8 mouse cellular contexts compared by ENCODE assay signal in the genomic region with DNA sequence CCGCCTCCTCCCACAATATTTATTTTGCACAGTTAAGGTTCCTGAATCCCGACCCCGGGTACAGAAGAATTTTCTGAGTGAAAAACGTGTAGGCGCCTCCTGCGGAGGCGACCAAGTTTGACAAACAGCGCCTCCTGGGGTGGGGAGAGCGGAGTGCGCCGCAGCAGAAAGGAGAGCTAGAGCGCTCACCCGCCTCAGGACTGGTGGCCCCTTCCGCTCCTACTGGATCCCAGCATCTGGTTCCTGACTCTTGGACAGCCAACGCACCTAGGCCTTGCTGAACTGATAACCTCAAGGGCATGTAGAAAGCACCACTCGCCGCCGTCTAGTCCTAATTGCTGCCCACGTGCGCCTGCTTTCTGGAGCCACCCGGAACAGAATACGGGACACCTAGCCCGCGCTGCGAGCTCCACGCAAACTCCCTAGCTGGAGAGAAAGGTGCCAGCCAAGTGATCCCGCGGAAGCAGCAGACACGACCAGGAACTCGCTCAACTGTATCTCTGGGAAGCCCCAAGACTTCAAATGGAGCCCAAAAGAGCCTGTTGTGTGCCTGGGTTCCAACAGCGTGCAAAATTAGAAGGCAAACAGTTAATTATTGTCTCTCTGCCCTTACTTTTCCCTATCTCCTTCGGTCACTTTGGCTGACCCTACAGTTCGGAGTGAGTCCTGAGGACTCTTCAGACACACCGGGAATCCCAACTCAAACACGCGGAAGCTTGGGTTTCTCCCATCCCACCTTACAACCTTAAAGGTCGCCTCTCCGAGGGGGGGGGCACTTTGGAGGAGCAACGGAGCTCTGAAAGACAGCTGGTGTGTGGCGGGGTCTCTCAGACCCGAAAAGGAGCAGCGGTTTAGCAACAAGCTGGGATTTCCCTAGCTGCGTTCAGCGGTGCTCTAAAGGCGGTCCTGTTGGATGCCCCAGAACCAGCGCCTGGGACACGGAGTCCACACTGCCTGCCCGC. TPM values are rescaled to one million over a fixed set of nuclear protein-coding genes. Genes with fewer than 3 reads are reported as not detected.
DNase-seq lines count a peak whose midpoint lies in the region; ATAC-seq and TF ChIP-seq lines count a peak whose summit lies in the region.

No protein-coding gene starts in this region.

- no peaks in the 10 kb centered on the region for H3K9me3 ChIP-seq in hindbrain, embryonic 11.5 days (ENCODE audit: control insufficient read depth, low read length)

- H3K27me3 ChIP-seq in thymus, adult 2 months (ENCODE audit: control insufficient read depth, insufficient read depth, low read length): peaks cover 53% of the 10 kb centered on the region
- H3K27me3 ChIP-seq in hindbrain, embryonic 11.5 days (ENCODE audit: control insufficient read depth, insufficient read depth, low read length): peaks cover 68% of the 10 kb centered on the region

- ATAC-seq in hindbrain, embryonic 11.5 days (ENCODE audit: low FRiP score): no peak

- no peak overlapping the region for H3K4me3 ChIP-seq in thymus, adult 2 months (ENCODE audit: control insufficient read depth, insufficient read depth, low read length)
- peak overlapping the region; percentile 2; the same call in 1 of the 2 replicates for H3K4me3 ChIP-seq in hindbrain, embryonic 11.5 days (ENCODE audit: low read depth, low read length)

- peak; percentile 56; the same call in 1 of the 2 replicates for TF ChIP-seq CTCF in thymus, adult 2 months (IDR thresholded peaks at IDR 0.05; ENCODE audit: borderline replicate concordance, control insufficient read depth, extremely low read depth, insufficient read depth, low read length, poor library complexity)

- TF ChIP-seq POLR2A in thymus, adult 2 months (IDR thresholded peaks at IDR 0.05; ENCODE audit: control insufficient read depth, extremely low read depth, insufficient read depth, low read length, poor library complexity): no peak

- H3K4me1 ChIP-seq in thymus, adult 2 months (replicated peaks; ENCODE audit: control insufficient read depth, insufficient read depth, low read length): peaks cover 6% of the 10 kb centered on the region; the same call in 1 of the 2 replicates
- H3K4me1 ChIP-seq in hindbrain, embryonic 11.5 days (replicated peaks; ENCODE audit: control insufficient read depth, insufficient read depth, low read length): peaks cover 17% of the 10 kb centered on the region

- peak overlapping the region; percentile 25 for H3K4me2 ChIP-seq in hindbrain, embryonic 11.5 days (replicated peaks; ENCODE audit: low read depth, low read length)

- peak overlapping the region; percentile 9; the same call in 1 of the 2 replicates for H3K9ac ChIP-seq in hindbrain, embryonic 11.5 days (ENCODE audit: low read depth, low read length)

- DNase-seq in cerebellum, postnatal 10 days: peak; percentile 76 to 78
- no peak for DNase-seq in cerebellum, adult 8-10 months
- DNase-seq in thymus, adult 2 months: peak; percentile 68
- DNase-seq in thymus, adult 18-20 months: no peak
- peak; percentile 86 for DNase-seq in hindbrain, embryonic 11.5 days (ENCODE audit: low spot score)
- DNase-seq in lung, postnatal 36 days: peak; percentile 43
- peak; percentile 85 for DNase-seq in testis, postnatal 10 days (ENCODE audit: low spot score)
- no peak for DNase-seq in layer of hippocampus, adult 11-12 months (ENCODE audit: low spot score)

- 8% methylated on average over 48 of the region's 48 CpGs for WGBS in thymus, adult 2 months
- WGBS in hindbrain, embryonic 11.5 days: under 1% methylated on average over 47 of the region's 48 CpGs

- no peak overlapping the region for H3K27ac ChIP-seq in thymus, adult 2 months (ENCODE audit: control insufficient read depth, insufficient read depth, low read length)
- no peak overlapping the region for H3K27ac ChIP-seq in hindbrain, embryonic 11.5 days (ENCODE audit: low read depth, low read length)

- no peaks in the 10 kb centered on the region for H3K36me3 ChIP-seq in thymus, adult 2 months (ENCODE audit: control insufficient read depth, insufficient read depth, low read length)
- H3K36me3 ChIP-seq in hindbrain, embryonic 11.5 days (ENCODE audit: control insufficient read depth, insufficient read depth, low read length): no peaks in the 10 kb centered on the region

RNA-seq across cellular contexts. Expression of gene Ebf3, which starts 5.0 kb away (rescaled TPM):
- 1.7 and 2.1 TPM in 2 replicates for polyA plus RNA-seq in thymus, adult 2 months (2012; rRNA removed)
- polyA plus RNA-seq in hindbrain, embryonic 11.5 days (2014; fragmentation: Nextera tagmentation; extraction: Ambion mirVana): 14.0 and 15.9 TPM in 2 replicates

Comparison
In these comparisons a context has a peak if more than half of its experiments do, and no peak if none do; other contexts are left out.
1. DNase-seq: peak in cerebellum, postnatal 10 days (2 of 2), thymus, adult 2 months (single experiment), hindbrain, embryonic 11.5 days (single experiment), lung, postnatal 36 days (single experiment) and testis, postnatal 10 days (single experiment); none in cerebellum, adult 8-10 months (single experiment), thymus, adult 18-20 months (0 of 2) and layer of hippocampus, adult 11-12 months (single experiment).